Mouse (Mus musculus) hindbrain, embryonic 14.5 days (tissue): ENCODE data around the gene Slc25a23. TPM values are rescaled to one million over a fixed set of nuclear protein-coding genes. Genes with fewer than 3 reads are reported as not detected.
"Not testable (repeated sequence)": the region's sequence is repeated elsewhere in the genome, so short reads cannot be mapped to it uniquely, and the experiment has no call there.

Source experiments
- ATAC-seq: fragments of 200-750 bp; cut with Nextera tagmentation; 2 replicates; pipeline ENCODE4 v1.8.0; 2017; ENCODE audit warnings: moderate number of reproducible peaks, mild to moderate bottlenecking, moderate TSS enrichment, moderate library complexity; ENCODE audit not compliant: low FRiP score
- DNase-seq: peaks from one replicate; pipeline ENCODE4 v3.0.0-alpha.2; 2015; ENCODE audit warnings: low spot score
- H3K27ac ChIP-seq: fragments of 300-500 bp; sonication (generic); 2 replicates; pipeline ENCODE4 v1.5.1; 2014; ENCODE audit warnings: mild to moderate bottlenecking, moderate library complexity
- H3K27me3 ChIP-seq: fragments of 300-500 bp; sonication (generic); 2 replicates; pipeline ENCODE4 v1.6.1; 2014; ENCODE audit warnings: mild to moderate bottlenecking, low read length, mixed read lengths; ENCODE audit not compliant: control insufficient read depth, insufficient read depth
- H3K36me3 ChIP-seq: fragments of 300-500 bp; sonication (generic); replicated peaks from 2 replicates; pipeline ENCODE4 v1.6.1; 2014; ENCODE audit not compliant: control insufficient read depth, insufficient read depth
- H3K4me1 ChIP-seq: fragments of 300-500 bp; sonication (generic); replicated peaks from 2 replicates; pipeline ENCODE4 v1.6.1; 2014; ENCODE audit warnings: antibody characterized with exemption, low read length, mixed read lengths; ENCODE audit not compliant: control insufficient read depth, insufficient read depth
- H3K4me2 ChIP-seq: fragments of 300-500 bp; sonication (generic); replicated peaks from 2 replicates; pipeline ENCODE4 v1.6.1; 2014; ENCODE audit warnings: mild to moderate bottlenecking, moderate library complexity
- H3K4me3 ChIP-seq: fragments of 300-500 bp; sonication (generic); replicated peaks from 2 replicates; pipeline ENCODE4 v1.5.1; 2014; ENCODE audit warnings: mild to moderate bottlenecking, low read length
- H3K9ac ChIP-seq: fragments of 300-500 bp; sonication (generic); 2 replicates; pipeline ENCODE4 v1.6.1; 2014
- H3K9me3 ChIP-seq: fragments of 300-500 bp; sonication (generic); 2 replicates; pipeline ENCODE4 v1.6.1; 2016; ENCODE audit warnings: low read length; ENCODE audit not compliant: control insufficient read depth
- WGBS: fragments of 180-500 bp; shearing (Covaris S2); extraction: QIAGEN DNeasy Blood & Tissue Kit; methylation state at CpG from one replicate; pipeline ENCODE4 v1.1.7; 2014; 5-methylcytosine and 5-hydroxymethylcytosine counted together
- polyA plus RNA-seq: library from polyadenylated mRNA; unstranded; fragments of >200 nt; fragmentation: Nextera tagmentation; extraction: Ambion mirVana; gene quantifications from 2 replicates; pipeline ENCODE4 v1.2.1, GENCODE M21; 2014

Gene Slc25a23
- polyA plus RNA-seq, 1 experiment from 2014 or later: 40.6 TPM

DNA sequence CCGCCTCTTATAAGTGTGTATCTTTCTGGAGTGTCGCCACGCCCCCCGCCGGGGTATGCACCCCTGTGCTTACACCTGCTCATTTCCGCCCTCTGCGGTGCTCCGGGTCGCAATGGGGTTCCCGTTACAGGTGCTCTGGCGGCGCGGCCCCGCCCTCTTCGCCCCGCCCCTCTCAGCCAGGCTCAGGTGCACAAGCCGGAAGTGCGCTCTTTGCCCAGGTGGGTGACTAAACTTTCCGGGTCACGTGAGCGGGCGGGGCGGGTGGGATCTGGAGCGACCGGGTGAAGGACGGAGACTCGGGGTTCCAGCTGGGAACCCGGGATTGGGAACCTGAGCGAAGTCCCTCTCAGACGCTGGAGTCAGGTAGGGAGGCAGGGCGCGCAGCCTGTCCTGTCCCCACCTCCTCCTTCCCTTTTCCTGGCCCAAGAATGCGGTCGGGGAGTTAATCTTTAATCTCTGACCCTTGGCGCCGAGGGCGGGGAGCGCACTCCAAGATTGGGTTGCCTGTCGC, 2.4 kb upstream of the Slc25a23 start:
- DNase-seq: no peak
- Histone ChIP-seq H3K36me3 (no peaks in the 10 kb centered on the region), H3K9me3 (no peaks in the 10 kb centered on the region), H3K9ac (0 out of 2 replicates have a peak overlapping the region, but pooled peaks have one; percentile 0), H3K27me3 (peaks cover 36% of the 10 kb centered on the region), H3K4me1 (peaks cover 18% of the 10 kb centered on the region), H3K4me3 (peak overlapping the region; percentile 31), H3K4me2 (peak overlapping the region; percentile 55), H3K27ac (no peak overlapping the region)
- no peak for ATAC-seq
- 1% methylated on average over 39 of the region's 39 CpGs for WGBS

DNA sequence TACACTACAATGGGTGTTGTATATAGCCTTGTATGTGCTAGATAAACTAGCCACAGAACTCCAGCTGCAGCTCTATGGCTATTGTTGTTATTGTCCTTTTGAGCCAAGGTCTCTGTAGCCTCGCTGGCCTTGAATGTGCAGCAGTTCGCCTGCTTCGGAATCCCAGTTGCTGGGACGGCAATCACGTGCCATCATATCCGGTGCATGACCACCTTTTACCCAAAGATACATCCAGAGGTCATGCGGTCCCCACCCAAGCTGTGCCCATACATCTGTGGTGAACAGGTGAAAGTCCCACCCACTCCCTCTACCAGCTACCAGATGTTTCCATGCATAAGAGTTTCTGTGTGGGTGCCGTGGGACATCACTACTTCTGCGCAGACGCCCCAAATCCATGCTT, 1.4 kb upstream of the Slc25a23 start:
- Histone ChIP-seq H3K9ac (peak overlapping the region; percentile 48; the same call in 1 of the 2 replicates), H3K4me2 (peak overlapping the region; percentile 74), H3K27ac (0 out of 2 replicates have a peak overlapping the region, but pooled peaks have one; percentile 83), H3K36me3 (peaks cover 6% of the 10 kb centered on the region), H3K9me3 (no peaks in the 10 kb centered on the region), H3K4me3 (peak overlapping the region; percentile 87), H3K27me3 (peaks cover 36% of the 10 kb centered on the region), H3K4me1 (peaks cover 18% of the 10 kb centered on the region)
- ATAC-seq: no peak
- 39% methylated on average over 10 of the region's 10 CpGs for WGBS
- no peak for DNase-seq

DNA sequence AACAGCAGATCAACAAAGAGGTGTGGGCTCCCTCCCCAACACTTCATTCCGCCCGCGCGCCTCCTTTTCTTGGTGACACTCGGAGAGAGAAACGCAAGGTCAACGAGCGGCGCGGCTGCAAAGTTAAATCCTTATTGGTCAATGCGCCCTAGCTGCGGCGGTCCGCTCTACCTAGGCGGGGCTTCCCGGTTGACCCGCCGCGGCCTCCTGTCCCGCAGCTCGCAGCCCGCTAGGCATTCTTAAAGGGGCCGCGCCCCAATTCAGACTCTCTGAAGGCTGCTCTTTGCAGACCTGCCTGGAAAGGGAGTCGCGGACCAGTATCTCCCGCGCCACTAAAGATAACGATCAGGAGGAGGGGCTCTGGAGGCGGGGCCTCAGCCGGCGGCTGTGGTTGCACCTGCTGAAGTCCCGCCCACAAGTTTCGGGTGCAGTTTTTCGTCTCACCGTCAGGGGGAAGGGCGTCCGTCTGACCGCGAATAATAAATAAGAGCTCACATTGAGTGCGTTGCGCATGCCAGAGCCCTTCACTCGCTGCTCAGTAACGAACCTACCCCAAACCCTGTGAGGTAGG, 653 bp upstream of the Slc25a23 start:
- ATAC-seq: peak; percentile 90
- H3K36me3 ChIP-seq: peaks cover 14% of the 10 kb centered on the region
- under 1% methylated on average over 44 of the region's 44 CpGs for WGBS

DNA sequence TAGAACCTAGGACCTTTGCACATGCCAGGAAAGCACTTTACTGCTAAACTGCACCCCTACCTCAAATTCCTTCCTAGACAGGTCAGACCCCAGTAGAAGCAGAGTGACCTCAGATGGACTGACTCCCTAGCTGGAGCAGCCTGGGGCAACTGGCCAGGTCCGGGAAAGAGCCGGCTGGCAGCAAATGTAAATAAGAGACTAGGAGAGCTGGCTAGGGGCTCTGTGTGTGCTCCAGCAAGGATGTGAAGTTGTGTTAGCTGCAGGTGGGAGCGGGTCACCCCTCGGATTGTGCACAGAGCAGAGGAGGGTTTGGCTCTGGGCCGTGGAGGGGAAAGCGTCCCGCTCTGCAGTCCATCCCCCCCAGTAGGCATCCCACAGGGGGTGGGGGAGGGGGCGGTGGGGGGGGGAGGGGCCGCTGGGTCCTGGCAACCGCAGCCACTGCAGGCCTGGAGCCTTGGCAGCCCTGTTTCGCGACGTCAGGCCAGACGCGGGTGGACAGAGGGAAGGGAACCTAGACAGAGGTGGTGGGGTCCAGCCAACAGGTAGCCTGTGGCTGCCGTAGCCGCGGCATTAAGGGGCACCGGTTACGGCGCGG, 675 bp downstream of the Slc25a23 start, which contains the start of gene Crb3:
TSS of gene Crb3 (plus strand) at position 215 of the 595 bp plus-strand sequence.
- Histone ChIP-seq H3K4me1 (peaks cover 18% of the 10 kb centered on the region), H3K27me3 (peaks cover 27% of the 10 kb centered on the region), H3K36me3 (peaks cover 25% of the 10 kb centered on the region), H3K9me3 (no peaks in the 10 kb centered on the region), H3K4me3 (peak within 1 kb of the TSS; percentile 87), H3K4me2 (peak within 1 kb of the TSS; percentile 74), H3K9ac (peak within 1 kb of the TSS; percentile 80), H3K27ac (peak within 1 kb of the TSS; percentile 83)
- peak; percentile 0 for ATAC-seq
- 1% methylated on average over 17 of the region's 22 CpGs for WGBS
- DNase-seq: no peak

More for the DNA sequence above, 653 bp upstream of the Slc25a23 start:
- peak overlapping the region; percentile 87 for H3K4me3 ChIP-seq
- peak overlapping the region; percentile 74 for H3K4me2 ChIP-seq
- H3K27me3 ChIP-seq: peaks cover 36% of the 10 kb centered on the region
- H3K9me3 ChIP-seq: no peaks in the 10 kb centered on the region
- peak; percentile 98 for DNase-seq
- H3K27ac ChIP-seq: peak overlapping the region; percentile 83
- peaks cover 18% of the 10 kb centered on the region for H3K4me1 ChIP-seq
- peak overlapping the region; percentile 80 for H3K9ac ChIP-seq

GRCm38 (mm10) chr17:57056246-57056645, 3.4 kb downstream of the Slc25a23 start:
- Histone ChIP-seq H3K36me3 (peaks cover 53% of the 10 kb centered on the region), H3K4me3 (no peak overlapping the region), H3K4me2 (no peak overlapping the region), H3K9me3 (no peaks in the 10 kb centered on the region), H3K27me3 (peaks cover 4% of the 10 kb centered on the region; the same call in 1 of the 2 replicates), H3K27ac (no peak overlapping the region), H3K9ac (no peak overlapping the region), H3K4me1 (peaks cover 15% of the 10 kb centered on the region)
- ATAC-seq (no peak), DNase-seq (no peak)
- WGBS: 87% methylated on average over 3 of the region's 3 CpGs

DNA sequence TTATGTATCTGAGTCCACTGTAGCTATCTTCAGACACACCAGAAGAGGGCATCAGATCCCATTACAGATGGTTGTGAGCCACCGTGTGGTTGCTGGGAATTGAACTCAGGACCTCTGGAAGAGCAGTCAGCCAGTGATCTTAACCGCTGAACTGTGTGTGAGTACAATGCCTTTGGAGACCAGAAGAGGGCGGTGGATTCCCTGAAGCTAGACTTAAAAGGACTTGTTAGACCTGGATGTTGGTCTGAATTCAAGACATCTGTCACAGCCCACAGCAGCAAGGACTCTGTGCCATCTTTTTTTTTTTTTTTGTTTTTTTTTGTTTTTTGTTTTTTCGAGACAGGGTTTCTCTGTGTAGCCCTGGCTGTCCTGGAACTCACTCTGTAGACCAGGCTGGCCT, 8.0 kb downstream of the Slc25a23 start:
- not testable (repeated sequence) for ATAC-seq, H3K4me2 ChIP-seq, H3K4me1 ChIP-seq, H3K27ac ChIP-seq, H3K9me3 ChIP-seq, DNase-seq, H3K9ac ChIP-seq, H3K27me3 ChIP-seq, H3K4me3 ChIP-seq
- H3K36me3 ChIP-seq: peaks cover 87% of the 10 kb centered on the region
- WGBS: 82% methylated on average over 3 of the region's 4 CpGs

DNA sequence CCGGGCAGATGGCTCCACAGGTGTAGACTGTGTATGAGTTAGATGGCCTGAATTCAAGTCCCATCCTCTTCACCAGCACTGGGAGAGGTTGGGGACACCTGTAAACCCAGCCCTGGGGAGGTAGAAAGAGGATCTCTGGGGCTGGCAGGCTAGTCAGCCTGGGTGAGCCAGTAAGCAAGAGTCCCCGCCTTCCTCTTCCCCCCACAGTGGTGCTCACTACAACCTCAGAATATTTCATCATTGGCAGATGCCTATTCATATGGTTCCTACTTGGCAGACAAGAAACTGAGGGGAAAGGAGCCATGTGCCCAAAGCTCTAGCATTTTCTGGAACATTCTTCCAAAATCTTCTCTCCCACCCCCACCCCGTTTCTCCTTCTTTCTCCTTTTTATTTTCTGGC, 10.8 kb downstream of the Slc25a23 start:
- Histone ChIP-seq H3K4me2 (no peak overlapping the region), H3K27me3 (no peaks in the 10 kb centered on the region), H3K4me1 (no peaks in the 10 kb centered on the region), H3K27ac (no peak overlapping the region), H3K36me3 (peaks cover 75% of the 10 kb centered on the region), H3K9me3 (no peaks in the 10 kb centered on the region), H3K4me3 (no peak overlapping the region), H3K9ac (no peak overlapping the region)
- DNase-seq: no peak
- WGBS: 97% methylated on average over 3 of the region's 3 CpGs
- ATAC-seq: no peak

- Histone ChIP-seq H3K4me2 (no peak overlapping the region), H3K4me1 (no peaks in the 10 kb centered on the region), H3K9me3 (no peaks in the 10 kb centered on the region), H3K27me3 (no peaks in the 10 kb centered on the region), H3K9ac (no peak overlapping the region), H3K4me3 (no peak overlapping the region), H3K36me3 (peaks cover 61% of the 10 kb centered on the region), H3K27ac (no peak overlapping the region)
- 27% methylated on average over 5 of the region's 5 CpGs for WGBS
- no peak for DNase-seq
- ATAC-seq: no peak
These were observed 12.3 kb downstream of the Slc25a23 start for GRCm38 (mm10) chr17:57047406-57047805.

DNA sequence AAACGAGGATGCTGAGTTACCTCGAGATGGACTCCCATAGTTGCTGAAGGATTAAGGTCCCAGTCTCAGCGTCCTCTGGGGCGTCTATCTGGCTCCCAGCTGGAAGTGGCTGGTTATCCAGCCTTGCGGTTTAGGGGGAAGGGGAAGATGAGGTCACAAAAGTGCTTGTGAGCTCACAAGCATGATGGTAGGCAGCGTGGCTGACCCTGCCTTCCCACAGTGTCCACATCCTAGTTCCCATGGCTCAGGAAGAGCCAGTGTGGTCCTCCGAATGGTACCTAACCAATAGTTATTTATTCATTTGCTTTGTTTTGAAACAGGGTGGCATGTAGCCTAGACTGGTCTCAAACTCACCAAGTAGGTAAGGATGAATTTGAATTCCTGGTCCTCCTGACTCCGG, 18.1 kb downstream of the Slc25a23 start, which contains the start of gene Slc25a41:
TSS of gene Slc25a41 (minus strand) at position 101 of the 400 bp plus-strand sequence.
- no peaks in the 10 kb centered on the region for H3K9me3 ChIP-seq
- H3K27ac ChIP-seq: no peak within 1 kb of the TSS
- H3K4me3 ChIP-seq: no peak within 1 kb of the TSS
- ATAC-seq: no peak
- H3K36me3 ChIP-seq: peaks cover 14% of the 10 kb centered on the region
- H3K4me1 ChIP-seq: no peaks in the 10 kb centered on the region
- no peak within 1 kb of the TSS for H3K4me2 ChIP-seq
- 0 out of 2 replicates have a peak, but pooled peaks cover 6% of the 10 kb centered on the region for H3K27me3 ChIP-seq
- WGBS: 72% methylated on average over 8 of the region's 8 CpGs
- DNase-seq: no peak
- H3K9ac ChIP-seq: no peak within 1 kb of the TSS
